Mouse (Mus musculus): ENCODE measurements around the gene Acbd7. TPM values are rescaled to one million over a fixed set of nuclear protein-coding genes. Genes with fewer than 3 reads are reported as not detected.

Gene Acbd7
- polyA plus RNA-seq, 1 experiment from 2014 or later = 3.2 TPM

GRCm38 (mm10) chr2:3353160-3353559, 17.2 kb downstream of the Acbd7 start:
- no peaks in the 10 kb centered on the region for H3K36me3 ChIP-seq (ENCODE audit: control insufficient read depth, insufficient read depth, low read length)
- H3K4me2 ChIP-seq (ENCODE audit: low read depth, low read length) = no peak overlapping the region
- no peaks in the 10 kb centered on the region for H3K9me3 ChIP-seq (ENCODE audit: control insufficient read depth, low read length)
- H3K4me3 ChIP-seq (ENCODE audit: low read depth, low read length) = no peak overlapping the region
- no peak for DNase-seq (ENCODE audit: low spot score)
- H3K27ac ChIP-seq (replicated peaks; ENCODE audit: low read depth, low read length) = no peak overlapping the region
- no peak overlapping the region for H3K9ac ChIP-seq (ENCODE audit: low read depth, low read length)
- H3K27me3 ChIP-seq (replicated peaks; ENCODE audit: control insufficient read depth, insufficient read depth, low read length) = no peaks in the 10 kb centered on the region
- no peak for ATAC-seq (ENCODE audit: low read depth)
- no peaks in the 10 kb centered on the region for H3K4me1 ChIP-seq (ENCODE audit: control insufficient read depth, insufficient read depth, low read length)

- 91% methylated on average over 8 of the region's 8 CpGs for WGBS
- Histone ChIP-seq H3K36me3 (ENCODE audit: control insufficient read depth, insufficient read depth, low read length) (no peaks in the 10 kb centered on the region), H3K4me1 (ENCODE audit: control insufficient read depth, insufficient read depth, low read length) (no peaks in the 10 kb centered on the region), H3K9ac (ENCODE audit: low read depth, low read length) (no peak overlapping the region), H3K27me3 (replicated peaks; ENCODE audit: control insufficient read depth, insufficient read depth, low read length) (no peaks in the 10 kb centered on the region), H3K27ac (replicated peaks; ENCODE audit: low read depth, low read length) (no peak overlapping the region), H3K9me3 (ENCODE audit: control insufficient read depth, low read length) (no peaks in the 10 kb centered on the region), H3K4me3 (ENCODE audit: low read depth, low read length) (no peak overlapping the region), H3K4me2 (ENCODE audit: low read depth, low read length) (no peak overlapping the region)
- DNase-seq (ENCODE audit: low spot score) (no peak), ATAC-seq (ENCODE audit: low read depth) (no peak)
These were observed 19.8 kb downstream of the Acbd7 start for GRCm38 (mm10) chr2:3355793-3356192.

GRCm38 (mm10) chr2:3356311-3356710, 20.3 kb downstream of the Acbd7 start:
- no peaks in the 10 kb centered on the region for H3K36me3 ChIP-seq (ENCODE audit: control insufficient read depth, insufficient read depth, low read length)
- H3K9ac ChIP-seq (ENCODE audit: low read depth, low read length) = no peak overlapping the region
- H3K4me2 ChIP-seq (ENCODE audit: low read depth, low read length) = no peak overlapping the region
- no peak for DNase-seq (ENCODE audit: low spot score)
- H3K4me1 ChIP-seq (ENCODE audit: control insufficient read depth, insufficient read depth, low read length) = no peaks in the 10 kb centered on the region
- no peaks in the 10 kb centered on the region for H3K27me3 ChIP-seq (replicated peaks; ENCODE audit: control insufficient read depth, insufficient read depth, low read length)
- WGBS = 67% methylated on average over 3 of the region's 3 CpGs
- ATAC-seq (ENCODE audit: low read depth) = no peak
- H3K4me3 ChIP-seq (ENCODE audit: low read depth, low read length) = no peak overlapping the region
- no peaks in the 10 kb centered on the region for H3K9me3 ChIP-seq (ENCODE audit: control insufficient read depth, low read length)
- H3K27ac ChIP-seq (replicated peaks; ENCODE audit: low read depth, low read length) = no peak overlapping the region

DNA sequence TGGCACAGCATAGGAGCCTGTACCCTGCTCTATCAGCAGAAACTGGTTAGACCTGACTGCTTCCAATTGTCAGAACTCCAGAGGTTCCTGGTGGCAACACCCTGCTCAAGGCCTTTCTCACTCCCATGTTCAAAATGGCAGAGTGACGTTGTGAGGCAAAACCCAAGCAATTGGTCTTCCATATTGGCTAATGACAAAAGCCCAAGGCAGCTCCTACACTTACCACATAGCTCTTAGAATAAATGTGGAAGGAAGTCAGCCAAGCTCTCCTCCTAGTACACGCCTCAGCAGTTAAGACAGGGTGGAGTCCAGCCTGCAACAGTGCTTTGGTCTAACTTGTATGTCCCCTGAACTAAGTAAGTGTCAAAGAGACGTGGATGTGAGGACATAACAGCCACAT, 21.9 kb downstream of the Acbd7 start:
- WGBS = 70% methylated on average over 3 of the region's 3 CpGs
- H3K36me3 ChIP-seq (ENCODE audit: control insufficient read depth, insufficient read depth, low read length) = no peaks in the 10 kb centered on the region
- no peak overlapping the region for H3K4me3 ChIP-seq (ENCODE audit: low read depth, low read length)
- DNase-seq (ENCODE audit: low spot score) (no peak), ATAC-seq (ENCODE audit: low read depth) (no peak)
- no peak overlapping the region for H3K4me2 ChIP-seq (ENCODE audit: low read depth, low read length)
- no peaks in the 10 kb centered on the region for H3K27me3 ChIP-seq (replicated peaks; ENCODE audit: control insufficient read depth, insufficient read depth, low read length)
- no peaks in the 10 kb centered on the region for H3K9me3 ChIP-seq (ENCODE audit: control insufficient read depth, low read length)
- H3K27ac ChIP-seq (replicated peaks; ENCODE audit: low read depth, low read length) = no peak overlapping the region
- no peak overlapping the region for H3K9ac ChIP-seq (ENCODE audit: low read depth, low read length)
- H3K4me1 ChIP-seq (ENCODE audit: control insufficient read depth, insufficient read depth, low read length) = no peaks in the 10 kb centered on the region

DNA sequence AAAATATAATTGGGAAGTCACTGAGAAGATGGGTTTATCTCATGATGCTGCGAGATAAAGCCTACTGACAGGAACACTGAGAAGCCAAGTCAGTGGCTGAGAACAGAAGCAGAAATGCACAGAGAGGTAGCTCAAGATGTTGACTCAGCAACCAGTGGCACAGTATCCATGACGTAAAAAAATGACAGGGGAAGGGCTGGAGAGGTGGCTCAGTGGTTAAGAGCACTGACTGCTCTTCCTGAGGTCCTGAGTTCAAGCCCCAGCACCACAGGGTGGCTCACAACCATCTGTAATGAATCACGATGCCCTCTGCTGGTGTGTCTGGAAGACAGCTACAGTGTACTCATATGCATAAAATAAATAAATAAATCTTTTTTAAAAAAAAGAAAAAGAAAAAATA, 25.1 kb downstream of the Acbd7 start:
- ATAC-seq (ENCODE audit: low read depth) = no peak
- 79% methylated on average over 3 of the region's 3 CpGs for WGBS
- H3K4me2 ChIP-seq (ENCODE audit: low read depth, low read length) = no peak overlapping the region
- no peak overlapping the region for H3K4me3 ChIP-seq (ENCODE audit: low read depth, low read length)
- no peaks in the 10 kb centered on the region; the same call in 1 of the 2 replicates for H3K27me3 ChIP-seq (replicated peaks; ENCODE audit: control insufficient read depth, insufficient read depth, low read length)
- no peak overlapping the region for H3K27ac ChIP-seq (replicated peaks; ENCODE audit: low read depth, low read length)
- H3K36me3 ChIP-seq (ENCODE audit: control insufficient read depth, insufficient read depth, low read length) = no peaks in the 10 kb centered on the region
- H3K9ac ChIP-seq (ENCODE audit: low read depth, low read length) = no peak overlapping the region
- no peak for DNase-seq (ENCODE audit: low spot score)
- no peaks in the 10 kb centered on the region for H3K9me3 ChIP-seq (ENCODE audit: control insufficient read depth, low read length)
- H3K4me1 ChIP-seq (ENCODE audit: control insufficient read depth, insufficient read depth, low read length) = no peaks in the 10 kb centered on the region

GRCm38 (mm10) chr2:3365127-3365526, 29.2 kb downstream of the Acbd7 start:
- 49% methylated on average over 4 of the region's 4 CpGs for WGBS
- no peak for ATAC-seq (ENCODE audit: low read depth)

DNA sequence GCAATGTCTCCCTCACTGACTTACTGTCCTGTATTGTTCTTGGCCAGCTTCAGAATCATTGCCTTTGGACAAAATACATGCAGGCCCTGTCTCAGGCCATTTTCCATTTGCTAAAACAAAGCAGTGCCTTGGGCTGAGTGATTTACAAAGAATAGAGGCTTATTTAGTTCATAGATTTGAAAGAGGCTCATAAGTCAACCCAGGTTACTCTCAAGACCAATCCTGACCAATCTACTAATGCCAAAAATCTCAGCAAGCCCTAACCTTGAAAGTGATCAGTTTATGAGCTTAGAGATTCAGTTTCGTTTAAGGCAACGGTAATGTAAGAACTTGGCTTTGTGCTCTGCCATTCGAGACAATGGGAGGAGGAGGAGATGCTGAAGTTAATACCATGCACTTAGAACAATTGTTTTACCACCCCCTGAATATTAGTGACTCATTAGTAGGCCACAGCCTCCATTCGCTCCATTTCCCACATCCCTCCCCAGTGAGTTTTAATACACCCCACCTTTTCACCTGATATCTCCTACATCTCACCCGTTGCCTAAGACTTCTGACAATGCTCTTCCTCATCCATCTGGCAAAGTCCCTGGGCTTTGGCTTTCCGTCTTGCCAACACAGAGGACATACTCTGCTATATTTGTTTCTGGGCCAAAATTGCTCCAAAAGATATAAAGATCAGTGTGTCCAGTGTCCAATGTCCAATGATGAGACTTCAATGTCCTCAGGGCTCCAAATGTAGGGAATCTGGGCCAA, 51.3 kb downstream of the Acbd7 start:
- H3K4me2 ChIP-seq (ENCODE audit: low read depth, low read length) = no peak overlapping the region
- WGBS = 78% methylated on average over 6 of the region's 6 CpGs
- no peaks in the 10 kb centered on the region for H3K9me3 ChIP-seq (ENCODE audit: control insufficient read depth, low read length)
- H3K36me3 ChIP-seq (ENCODE audit: control insufficient read depth, insufficient read depth, low read length) = no peaks in the 10 kb centered on the region
- DNase-seq (ENCODE audit: low spot score) = no peak
- H3K9ac ChIP-seq (ENCODE audit: low read depth, low read length) = no peak overlapping the region
- no peak overlapping the region for H3K27ac ChIP-seq (replicated peaks; ENCODE audit: low read depth, low read length)
- no peaks in the 10 kb centered on the region for H3K4me1 ChIP-seq (ENCODE audit: control insufficient read depth, insufficient read depth, low read length)
- H3K4me3 ChIP-seq (ENCODE audit: low read depth, low read length) = no peak overlapping the region
- no peak for ATAC-seq (ENCODE audit: low read depth)
- no peaks in the 10 kb centered on the region for H3K27me3 ChIP-seq (replicated peaks; ENCODE audit: control insufficient read depth, insufficient read depth, low read length)

More at GRCm38 (mm10) chr2:3365127-3365526, 29.2 kb downstream of the Acbd7 start:
- Histone ChIP-seq H3K9me3 (ENCODE audit: control insufficient read depth, low read length) (no peaks in the 10 kb centered on the region), H3K27ac (replicated peaks; ENCODE audit: low read depth, low read length) (no peak overlapping the region), H3K4me2 (ENCODE audit: low read depth, low read length) (no peak overlapping the region), H3K9ac (ENCODE audit: low read depth, low read length) (no peak overlapping the region), H3K36me3 (ENCODE audit: control insufficient read depth, insufficient read depth, low read length) (no peaks in the 10 kb centered on the region), H3K4me1 (ENCODE audit: control insufficient read depth, insufficient read depth, low read length) (no peaks in the 10 kb centered on the region), H3K4me3 (ENCODE audit: low read depth, low read length) (no peak overlapping the region), H3K27me3 (replicated peaks; ENCODE audit: control insufficient read depth, insufficient read depth, low read length) (no peaks in the 10 kb centered on the region; the same call in 1 of the 2 replicates)
- no peak for DNase-seq (ENCODE audit: low spot score)

Other genes with a start within 250 kb of the Acbd7 start
- gene Fam171a1, start 221.9 kb upstream of the Acbd7 start, polyA plus RNA-seq (2014; fragmentation: Nextera tagmentation; extraction: Ambion mirVana) = 31.2 and 37.0 TPM in 2 replicates
- 34.2 and 37.3 TPM in 2 replicates for gene Nmt2, start 52.0 kb upstream of the Acbd7 start, polyA plus RNA-seq (2014; fragmentation: Nextera tagmentation; extraction: Ambion mirVana)
- 20.9 and 21.9 TPM in 2 replicates for gene Rpp38, start 3.5 kb upstream of the Acbd7 start, polyA plus RNA-seq (2014; fragmentation: Nextera tagmentation; extraction: Ambion mirVana)
- not detected in 2 replicates for gene Olah, start 61.0 kb downstream of the Acbd7 start, polyA plus RNA-seq (2014; fragmentation: Nextera tagmentation; extraction: Ambion mirVana)
- gene Meig1, start 86.5 kb downstream of the Acbd7 start, polyA plus RNA-seq (2014; fragmentation: Nextera tagmentation; extraction: Ambion mirVana) = 3.9 and 20.3 TPM in 2 replicates
- 5.9 and 6.1 TPM in 2 replicates for gene Dclre1c, start 88.0 kb downstream of the Acbd7 start, polyA plus RNA-seq (2014; fragmentation: Nextera tagmentation; extraction: Ambion mirVana)
- 14.4 and 14.7 TPM in 2 replicates for gene Suv39h2, start 138.9 kb downstream of the Acbd7 start, polyA plus RNA-seq (2014; fragmentation: Nextera tagmentation; extraction: Ambion mirVana)
- 3.9 and 4.9 TPM in 2 replicates for gene Gm45902, start 176.6 kb downstream of the Acbd7 start, polyA plus RNA-seq (2014; fragmentation: Nextera tagmentation; extraction: Ambion mirVana)
- gene Hspa14, start 176.6 kb downstream of the Acbd7 start, polyA plus RNA-seq (2014; fragmentation: Nextera tagmentation; extraction: Ambion mirVana) = 85.7 and 93.7 TPM in 2 replicates
- gene Cdnf, start 176.9 kb downstream of the Acbd7 start, polyA plus RNA-seq (2014; fragmentation: Nextera tagmentation; extraction: Ambion mirVana) = 0.32 TPM in 1 of 2 replicates, not detected in the other
- gene Fam107b, start 234.3 kb downstream of the Acbd7 start, polyA plus RNA-seq (2014; fragmentation: Nextera tagmentation; extraction: Ambion mirVana) = 40.4 and 44.4 TPM in 2 replicates

All from embryonic facial prominence, embryonic 14.5 days (tissue).